Mouse (Mus musculus): Measurements from ENCODE around the gene Gm28308.

- TF ChIP-seq TAL1 (IDR thresholded peaks at IDR 0.05; ENCODE audit: low read length) = no peak
- TF ChIP-seq GATA1 (IDR thresholded peaks at IDR 0.05; ENCODE audit: low read length) = no peak
Measured at GRCm38 (mm10) chr6:52121173-52121572, 92.0 kb downstream of the Gm28308 start.
